In genomic region chr2:91065544-91065943, GRCm38 (mm10) we compare ENCODE assay signal across 9 mouse cellular contexts. TPM values are rescaled to one million over a fixed set of nuclear protein-coding genes. Genes with fewer than 3 reads are reported as not detected.
A peak's percentile ranks its signal among the peaks of the same experiment; 100 is the strongest.
DNase-seq lines count a peak whose midpoint lies in the region; ATAC-seq and TF ChIP-seq lines count a peak whose summit lies in the region.
"Had no signal": no experiment of that assay in that cellular context is flagged by ENCODE, and none has a peak within 500 bp of the region (broad histone marks: within the 10 kb centered on the region; RNA-seq: fewer than 3 reads in every experiment).

No protein-coding gene starts in this region.

- no peak for TF ChIP-seq EP300 in MEL (IDR thresholded peaks at IDR 0.05; ENCODE audit: low read depth in 1 of 2, low read length in 2 of 2)

- TF ChIP-seq CTCF in MEL (IDR thresholded peaks at IDR 0.05 in 2 of 3, conservative IDR thresholded peaks at IDR 0.05 in 1 of 3; ENCODE audit: control insufficient read depth in 1 of 3, insufficient read depth in 1 of 3, low read depth in 2 of 3, low read length in 3 of 3, poor library complexity in 1 of 3, severe bottlenecking in 1 of 3), result peak; percentile 83 to 94 (median 91)

- no peak overlapping the region for H3K4me3 ChIP-seq in heart, embryonic 15.5 days
- no peak overlapping the region for H3K4me3 ChIP-seq in heart, embryonic 10.5 days
- no peak overlapping the region for H3K4me3 ChIP-seq in MEL (ENCODE audit: control insufficient read depth in 1 of 2, insufficient read depth in 1 of 2, low read depth in 2 of 2, low read length in 2 of 2)
- H3K4me3 ChIP-seq: hindbrain, embryonic 15.5 days had no signal

- no peaks in the 10 kb centered on the region for H3K27me3 ChIP-seq in heart, embryonic 15.5 days
- H3K27me3 ChIP-seq in heart, embryonic 10.5 days (ENCODE audit: insufficient read depth, poor library complexity, severe bottlenecking), result no peaks in the 10 kb centered on the region
- no peaks in the 10 kb centered on the region for H3K27me3 ChIP-seq in MEL (ENCODE audit: control insufficient read depth in 1 of 2, insufficient read depth in 2 of 2, low read length in 2 of 2)
- H3K27me3 ChIP-seq in splenic B cell, adult 2 months (ENCODE audit: control insufficient read depth, insufficient read depth, low read length, poor library complexity, severe bottlenecking), result no peaks in the 10 kb centered on the region
- H3K27me3 ChIP-seq: hindbrain, embryonic 15.5 days had no signal

- ATAC-seq in heart, embryonic 15.5 days (replicated peaks; ENCODE audit: insufficient number of reproducible peaks, insufficient read depth, low FRiP score, low read depth), result no peak

- H3K27ac ChIP-seq in heart, embryonic 15.5 days, result 0 out of 2 replicates have a peak overlapping the region, but pooled peaks have one; percentile 38
- H3K27ac ChIP-seq in heart, embryonic 10.5 days, result no peak overlapping the region
- H3K27ac ChIP-seq in MEL (ENCODE audit: control insufficient read depth, low read depth, low read length), result no peak overlapping the region
- H3K27ac ChIP-seq: hindbrain, embryonic 15.5 days had no signal

- H3K9ac ChIP-seq in heart, embryonic 15.5 days, result no peak overlapping the region
- H3K9ac ChIP-seq in MEL (ENCODE audit: control insufficient read depth, low read depth, low read length, poor library complexity, severe bottlenecking), result no peak overlapping the region
- H3K9ac ChIP-seq: hindbrain, embryonic 15.5 days had no signal

- intact Hi-C loops in left cerebral cortex, postnatal 25 days (cut with DNase I), result no loop called here

- H3K79me2 ChIP-seq in MEL (ENCODE audit: control insufficient read depth, insufficient read depth, low read length, poor library complexity), result peaks cover 5% of the 10 kb centered on the region; the same call in 1 of the 2 replicates

- H3K9me3 ChIP-seq in heart, embryonic 15.5 days (replicated peaks), result no peaks in the 10 kb centered on the region
- no peaks in the 10 kb centered on the region for H3K9me3 ChIP-seq in heart, embryonic 10.5 days
- H3K9me3 ChIP-seq in MEL (replicated peaks; ENCODE audit: insufficient read depth, low read length), result no peaks in the 10 kb centered on the region
- H3K9me3 ChIP-seq: hindbrain, embryonic 15.5 days had no signal

- WGBS in heart, embryonic 15.5 days, result 57% methylated on average over 3 of the region's 3 CpGs
- 52% methylated on average over 3 of the region's 3 CpGs for whole genome bisulfite sequencing in heart, embryonic 10.5 days

- TF ChIP-seq RAD21 in MEL (IDR thresholded peaks at IDR 0.05; ENCODE audit: low read depth, low read length), result peak; percentile 33

- DNase-seq in heart, embryonic 10.5 days (ENCODE audit: low spot score), result no peak
- DNase-seq in 3134 (ENCODE audit: extremely low read depth, insufficient read length, low spot score) (peak; percentile 36), MEL (ENCODE audit: low read depth, low spot score) (peak; percentile 67)
- peak; percentile 54 for DNase-seq in embryo, embryonic 10.5 days (ENCODE audit: low spot score)
- peak; percentile 42 to 51 for DNase-seq in left cerebral cortex, postnatal 25 days (ENCODE audit: low spot score in 2 of 2)
- peak; percentile 72 for DNase-seq in splenic B cell, adult 2 months (ENCODE audit: low read depth, low spot score)
- DNase-seq in frontal cortex, postnatal 10 days (ENCODE audit: low spot score in 2 of 2), result no peak

- H3K4me2 ChIP-seq in heart, embryonic 15.5 days, result no peak overlapping the region
- H3K4me2 ChIP-seq: hindbrain, embryonic 15.5 days had no signal

- H3K36me3 ChIP-seq in heart, embryonic 15.5 days, result peaks cover 40% of the 10 kb centered on the region
- H3K36me3 ChIP-seq in heart, embryonic 10.5 days, result peaks cover 63% of the 10 kb centered on the region
- H3K36me3 ChIP-seq in MEL (ENCODE audit: control insufficient read depth in 1 of 2, insufficient read depth in 2 of 2, low read length in 2 of 2), result no peaks in the 10 kb centered on the region
- H3K36me3 ChIP-seq in splenic B cell, adult 2 months (ENCODE audit: control insufficient read depth, insufficient read depth, low read length, poor library complexity, severe bottlenecking), result peaks cover 9% of the 10 kb centered on the region

- TF ChIP-seq POLR2A in MEL (IDR thresholded peaks at IDR 0.05; ENCODE audit: control insufficient read depth in 1 of 2, insufficient read depth in 1 of 2, low read depth in 1 of 2, low read length in 2 of 2, poor library complexity in 1 of 2), result no peak

- peaks cover 56% of the 10 kb centered on the region for H3K4me1 ChIP-seq in heart, embryonic 15.5 days (replicated peaks)
- peaks cover 38% of the 10 kb centered on the region for H3K4me1 ChIP-seq in heart, embryonic 10.5 days
- no peaks in the 10 kb centered on the region; a peak in 1 of 4 replicates for H3K4me1 ChIP-seq in MEL (ENCODE audit: control insufficient read depth in 1 of 2, insufficient read depth in 2 of 2, low read length in 2 of 2)

TF ChIP-seq in MEL, 35 proteins besides CTCF, POLR2A, EP300 and RAD21:
- peak; percentile 70 for TF ChIP-seq SMC3 (IDR thresholded peaks at IDR 0.05; ENCODE audit: low read depth, low read length)
- 0 out of 2 replicates have a peak, but pooled peaks have one; percentile 24 for TF ChIP-seq ZC3H11A (IDR thresholded peaks at IDR 0.05; ENCODE audit: low read depth, low read length)
- no peak for TF ChIP-seq GATA1 (IDR thresholded peaks at IDR 0.05; ENCODE audit: low read depth, low read length)

RNA-seq across cellular contexts. Expression of gene Slc39a13, which starts 4.7 kb away (rescaled TPM):
- 53.5 and 63.2 TPM in 2 replicates for polyA plus RNA-seq in heart, embryonic 15.5 days (2015; fragmentation: Nextera tagmentation; extraction: Ambion mirVana)
- 32.6 and 37.5 TPM in 2 replicates for polyA plus RNA-seq in heart, embryonic 10.5 days (2016; fragmentation: Nextera tagmentation; extraction: Ambion mirVana)
- total RNA-seq in MEL (2012; rRNA removed), result 7.7 and 9.4 TPM in 2 replicates
- polyA plus RNA-seq in MEL (2012; ENCODE audit: insufficient read depth in 1 of 2, insufficient read length in 2 of 2, low read depth in 1 of 2, low replicate concordance in 2 of 2, missing spikeins in 1 of 2), result 10 to 100 TPM in 1 of 2 experiments, not detected in 1; 19.1 TPM
- 10 to 100 TPM; 25.1 to 29.4 TPM for total RNA-seq in left cerebral cortex, postnatal 25 days (2021)

RNA-seq across cellular contexts. Expression of gene Psmc3, which starts 11.7 kb away (rescaled TPM):
- 227 and 228 TPM in 2 replicates for polyA plus RNA-seq in heart, embryonic 15.5 days (2015; fragmentation: Nextera tagmentation; extraction: Ambion mirVana)
- 315 and 334 TPM in 2 replicates for polyA plus RNA-seq in heart, embryonic 10.5 days (2016; fragmentation: Nextera tagmentation; extraction: Ambion mirVana)
- total RNA-seq in MEL (2012; rRNA removed), result 259 and 271 TPM in 2 replicates
- 1,000 to 10,000 TPM in 1 of 2 experiments, 100 to 1,000 TPM in 1; 428 to 1,459 TPM for polyA plus RNA-seq in MEL (2012; ENCODE audit: insufficient read depth in 1 of 2, insufficient read length in 2 of 2, low read depth in 1 of 2, low replicate concordance in 2 of 2, missing spikeins in 1 of 2)
- 100 to 1,000 TPM; 184 to 218 TPM for total RNA-seq in left cerebral cortex, postnatal 25 days (2021)

RNA-seq across cellular contexts. Expression of gene Spi1, which starts 16.6 kb away (rescaled TPM):
- polyA plus RNA-seq in heart, embryonic 15.5 days (2015; fragmentation: Nextera tagmentation; extraction: Ambion mirVana), result 3.9 and 8.6 TPM in 2 replicates
- 0.99 and 4.1 TPM in 2 replicates for polyA plus RNA-seq in heart, embryonic 10.5 days (2016; fragmentation: Nextera tagmentation; extraction: Ambion mirVana)
- total RNA-seq in MEL (2012; rRNA removed), result 108 and 129 TPM in 2 replicates
- polyA plus RNA-seq in MEL (2012; ENCODE audit: insufficient read depth in 1 of 2, insufficient read length in 2 of 2, low read depth in 1 of 2, low replicate concordance in 2 of 2, missing spikeins in 1 of 2), result 100 to 1,000 TPM in 1 of 2 experiments, 10 to 100 TPM in 1; 95.9 to 142 TPM
- total RNA-seq in left cerebral cortex, postnatal 25 days (2021), result 1 to 10 TPM; 3.0 to 5.3 TPM

RNA-seq across cellular contexts. Expression of gene Rapsn, which starts 30.1 kb away (rescaled TPM):
- 27.4 and 33.7 TPM in 2 replicates for polyA plus RNA-seq in heart, embryonic 15.5 days (2015; fragmentation: Nextera tagmentation; extraction: Ambion mirVana)
- polyA plus RNA-seq in heart, embryonic 10.5 days (2016; fragmentation: Nextera tagmentation; extraction: Ambion mirVana), result 6.6 and 13.8 TPM in 2 replicates
- not detected in 2 replicates for total RNA-seq in MEL (2012; rRNA removed)
- polyA plus RNA-seq in MEL (2012; ENCODE audit: insufficient read depth in 1 of 2, insufficient read length in 2 of 2, low read depth in 1 of 2, low replicate concordance in 2 of 2, missing spikeins in 1 of 2), result under 1 TPM in 1 of 2 experiments, not detected in 1; 0.10 TPM
- total RNA-seq in left cerebral cortex, postnatal 25 days (2021), result under 1 TPM; 0.41 to 0.53 TPM

RNA-seq across cellular contexts. Expression of gene Mybpc3, which starts 52.4 kb away (rescaled TPM):
- 909 and 937 TPM in 2 replicates for polyA plus RNA-seq in heart, embryonic 15.5 days (2015; fragmentation: Nextera tagmentation; extraction: Ambion mirVana)
- polyA plus RNA-seq in heart, embryonic 10.5 days (2016; fragmentation: Nextera tagmentation; extraction: Ambion mirVana), result 450 and 1,030 TPM in 2 replicates
- total RNA-seq in MEL (2012; rRNA removed), result 0.19 and 0.29 TPM in 2 replicates
- under 1 TPM in 1 of 2 experiments, not detected in 1; 0.50 TPM for polyA plus RNA-seq in MEL (2012; ENCODE audit: insufficient read depth in 1 of 2, insufficient read length in 2 of 2, low read depth in 1 of 2, low replicate concordance in 2 of 2, missing spikeins in 1 of 2)
- total RNA-seq in left cerebral cortex, postnatal 25 days (2021), result 1 to 10 TPM in 1 of 2 experiments, under 1 TPM in 1; 0.96 to 1.4 TPM
- polyA plus RNA-seq: hindbrain, embryonic 15.5 days had no signal

Comparison
In these comparisons a context has a peak if more than half of its experiments do, and no peak if none do; other contexts are left out.
1. DNase-seq: peak in 3134 (single experiment), MEL (single experiment), embryo, embryonic 10.5 days (single experiment), left cerebral cortex, postnatal 25 days (2 of 2) and splenic B cell, adult 2 months (single experiment); none in heart, embryonic 10.5 days (single experiment) and frontal cortex, postnatal 10 days (0 of 2).
2. RNA of gene Spi1, which starts 16.6 kb away (polyA plus RNA-seq): 95.9 to 142 TPM in MEL; 0.99 to 4.1 TPM in heart, embryonic 10.5 days and 3.9 to 8.6 TPM in heart, embryonic 15.5 days; every median in the first group is over 10 times any median in the second.